Mouse (Mus musculus): Measurements from ENCODE around the gene Ccar1. TPM values are rescaled to one million over a fixed set of nuclear protein-coding genes. Genes with fewer than 3 reads are reported as not detected.
"Not testable (repeated sequence)": the region's sequence is repeated elsewhere in the genome, so short reads cannot be mapped to it uniquely, and the experiment has no call there.

Gene Ccar1
- total and polyA plus RNA-seq, 3 experiments = 48.2 to 114 (median 49.1) TPM

GRCm38 (mm10) chr10:62725771-62726687, 66.1 kb downstream of the Ccar1 start, which contains the start of gene Stox1:
Stox1 (minus strand) TSS chr10:62726128.
- DNase-seq = peak; percentile 73

- no peak for DNase-seq
These were observed 67.2 kb downstream of the Ccar1 start for GRCm38 (mm10) chr10:62724936-62725335.

DNA sequence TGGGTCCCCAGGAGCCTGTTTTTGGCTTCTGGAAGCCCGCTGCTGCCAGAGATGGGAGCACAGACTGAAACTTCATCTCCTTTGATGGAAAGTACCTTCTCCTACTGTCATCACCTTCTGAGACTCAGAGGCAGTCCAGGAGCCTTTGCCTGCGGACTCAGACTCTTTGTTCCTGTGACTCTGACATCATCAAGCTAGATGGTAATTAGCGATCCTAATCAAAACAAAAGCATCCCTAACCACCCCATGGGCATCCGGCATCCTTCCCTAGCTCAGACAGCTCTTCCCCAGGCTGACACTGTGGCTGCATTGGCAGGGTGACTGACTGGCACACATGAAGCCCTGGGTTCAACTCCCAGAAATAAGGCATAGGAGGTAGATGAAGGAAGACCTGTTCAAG, 69.4 kb downstream of the Ccar1 start:
- no peak for DNase-seq

GRCm38 (mm10) chr10:62720574-62720973, 71.5 kb downstream of the Ccar1 start:
- not testable (repeated sequence) for DNase-seq

DNA sequence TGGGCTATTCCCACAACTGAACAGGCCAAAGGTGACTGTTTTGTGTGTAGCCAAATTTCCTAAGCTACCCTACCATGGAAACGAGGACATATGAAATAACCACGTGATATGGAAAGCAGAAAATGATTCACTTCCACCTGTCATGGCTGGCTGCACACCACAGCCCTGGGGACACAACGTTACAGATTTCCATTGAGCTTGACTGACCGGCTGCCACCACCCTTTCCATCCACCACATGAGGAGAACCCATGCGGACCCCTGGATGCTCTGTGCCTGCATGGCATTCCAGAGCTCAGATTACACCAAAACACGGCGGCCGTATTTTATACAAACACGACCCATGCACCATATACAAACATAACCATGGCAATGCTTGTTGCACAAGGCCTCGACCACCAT, 78.6 kb downstream of the Ccar1 start:
- DNase-seq = no peak

GRCm38 (mm10) chr10:62703579-62703978, 88.5 kb downstream of the Ccar1 start:
- no peak for DNase-seq

DNA sequence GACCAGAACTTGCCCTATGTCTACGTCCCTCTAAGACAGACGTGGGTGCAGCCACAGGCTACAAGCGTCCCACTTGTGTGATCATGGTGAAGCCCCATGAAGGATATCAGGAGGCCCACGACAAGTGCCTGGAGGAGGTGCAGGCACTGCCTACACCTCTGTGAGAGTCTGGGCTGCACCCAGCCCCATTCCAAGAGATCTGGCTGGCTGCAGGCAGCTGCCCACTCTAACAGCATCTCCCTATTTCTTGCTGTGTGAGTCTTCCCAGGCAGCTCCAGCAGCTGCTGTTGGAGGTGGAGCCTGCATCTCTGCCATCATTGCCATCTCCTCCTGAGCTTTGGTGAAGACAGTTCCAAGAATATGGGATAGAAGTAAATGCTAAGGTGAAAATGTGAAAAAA, 89.7 kb downstream of the Ccar1 start:
- DNase-seq = no peak

Other genes starting within 250 kb of the Ccar1 start
- 10 to 100 TPM; 57.7 to 60.8 TPM for gene Kif1bp, start 213.8 kb downstream of the Ccar1 start, total RNA-seq (2021)
- 64.0 and 74.9 TPM in 2 replicates for gene Kif1bp, start 213.8 kb downstream of the Ccar1 start, polyA plus RNA-seq (2012; rRNA removed)
- gene Ddx21, start 190.0 kb downstream of the Ccar1 start, total RNA-seq (2021) = 10 to 100 TPM; 54.7 to 74.4 TPM
- gene Ddx21, start 190.0 kb downstream of the Ccar1 start, polyA plus RNA-seq (2012; rRNA removed) = 3.4 and 4.7 TPM in 2 replicates
- gene Ddx50, start 141.1 kb downstream of the Ccar1 start, total RNA-seq (2021) = 100 to 1,000 TPM; 103 to 108 TPM
- 2.7 and 4.1 TPM in 2 replicates for gene Ddx50, start 141.1 kb downstream of the Ccar1 start, polyA plus RNA-seq (2012; rRNA removed)
- gene Stox1, start 66.2 kb downstream of the Ccar1 start, total RNA-seq (2021) = 1 to 10 TPM in 1 of 2 experiments, under 1 TPM in 1; 0.61 to 1.1 TPM
- gene Stox1, start 66.2 kb downstream of the Ccar1 start, polyA plus RNA-seq (2012; rRNA removed) = 0.18 TPM in 1 of 2 replicates, not detected in the other
- 1 to 10 TPM; 2.7 to 3.0 TPM for gene Tet1, start 116.7 kb upstream of the Ccar1 start, total RNA-seq (2021)
- 0.44 and 0.52 TPM in 2 replicates for gene Tet1, start 116.7 kb upstream of the Ccar1 start, polyA plus RNA-seq (2012; rRNA removed)
- gene Slc25a16, start 128.3 kb upstream of the Ccar1 start, total RNA-seq (2021) = 10 to 100 TPM; 42.9 to 44.6 TPM
- 46.5 and 46.8 TPM in 2 replicates for gene Slc25a16, start 128.3 kb upstream of the Ccar1 start, polyA plus RNA-seq (2012; rRNA removed)
- gene Dna2, start 154.7 kb upstream of the Ccar1 start, total RNA-seq (2021) = 1 to 10 TPM in 1 of 2 experiments, under 1 TPM in 1; 0.83 to 1.2 TPM
- gene Dna2, start 154.7 kb upstream of the Ccar1 start, polyA plus RNA-seq (2012; rRNA removed) = 0.48 and 0.61 TPM in 2 replicates
- gene Rufy2, start 187.9 kb upstream of the Ccar1 start, total RNA-seq (2021) = 10 to 100 TPM; 11.2 to 16.3 TPM
- 1.9 and 2.1 TPM in 2 replicates for gene Rufy2, start 187.9 kb upstream of the Ccar1 start, polyA plus RNA-seq (2012; rRNA removed)
- 10 to 100 TPM; 40.3 to 42.4 TPM for gene Hnrnph3, start 231.9 kb upstream of the Ccar1 start, total RNA-seq (2021)
- 2.4 and 3.7 TPM in 2 replicates for gene Hnrnph3, start 231.9 kb upstream of the Ccar1 start, polyA plus RNA-seq (2012; rRNA removed)
- gene Pbld2, start 232.0 kb upstream of the Ccar1 start, total RNA-seq (2021) = 1 to 10 TPM; 3.1 to 3.9 TPM
- gene Pbld2, start 232.0 kb upstream of the Ccar1 start, polyA plus RNA-seq (2012; rRNA removed) = 0.87 and 1.4 TPM in 2 replicates